Mouse (Mus musculus): ENCODE measurements around the gene Rer1. TPM values are rescaled to one million over a fixed set of nuclear protein-coding genes. Genes with fewer than 3 reads are reported as not detected.

Rer1 gene
- polyA plus RNA-seq, 1 experiment from 2014 or later: 163 TPM

DNA sequence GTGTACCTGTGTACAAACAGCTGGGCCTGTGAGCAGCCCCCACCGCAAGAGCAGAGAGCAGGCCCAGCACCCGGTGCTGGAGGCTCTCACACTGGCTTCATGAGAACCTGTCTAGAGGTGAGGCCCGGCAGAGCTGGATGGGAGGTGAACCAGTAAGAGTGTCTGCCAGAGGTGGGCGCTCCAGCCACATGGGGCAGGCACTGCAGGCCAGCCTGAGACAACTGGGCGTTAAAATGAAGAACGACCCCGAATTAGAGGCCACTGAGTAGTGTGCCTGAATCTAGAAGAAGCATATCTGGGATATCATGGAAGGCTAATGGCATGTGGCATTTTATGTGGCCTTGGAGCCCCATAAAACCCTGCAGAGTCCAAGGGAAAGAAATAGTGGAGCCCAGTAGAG lies 33.9 kb upstream of the Rer1 start:
- H3K27ac ChIP-seq (ENCODE audit: low read depth, low read length): no peak overlapping the region
- no peak for DNase-seq (ENCODE audit: low spot score)
- no peaks in the 10 kb centered on the region for H3K36me3 ChIP-seq (ENCODE audit: control insufficient read depth, insufficient read depth, low read length)
- no peak for ATAC-seq
- H3K4me2 ChIP-seq (ENCODE audit: low read length): no peak overlapping the region
- 81% methylated on average over 7 of the region's 7 CpGs for WGBS
- no peaks in the 10 kb centered on the region for H3K9me3 ChIP-seq (replicated peaks; ENCODE audit: control insufficient read depth, low read length)
- H3K4me1 ChIP-seq (ENCODE audit: control insufficient read depth, insufficient read depth, low read length): peaks cover 11% of the 10 kb centered on the region
- no peak overlapping the region for H3K9ac ChIP-seq (ENCODE audit: low read length)
- no peak overlapping the region for H3K4me3 ChIP-seq (ENCODE audit: low read depth, low read length)
- H3K27me3 ChIP-seq (replicated peaks; ENCODE audit: control insufficient read depth, insufficient read depth, low read length): no peaks in the 10 kb centered on the region

DNA sequence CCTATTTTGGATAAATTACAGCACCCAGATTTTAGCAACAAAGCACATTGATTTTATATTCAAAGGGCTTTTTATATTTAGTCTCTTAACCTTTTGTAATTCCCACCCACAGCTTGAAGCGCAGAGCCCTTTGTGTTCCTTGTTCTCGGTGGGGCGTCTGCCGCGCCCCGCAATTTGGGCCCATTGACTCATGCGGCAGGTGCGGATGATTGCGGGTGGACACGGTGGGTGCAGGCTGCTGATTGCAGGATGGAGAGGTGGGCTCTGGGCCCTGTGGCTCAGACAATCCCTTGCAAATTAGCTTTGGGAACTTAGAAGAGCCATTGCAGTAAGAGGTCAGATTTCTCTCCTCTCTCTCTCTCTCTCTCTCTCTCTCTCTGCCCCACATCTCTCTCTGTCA lies 32.1 kb upstream of the Rer1 start:
- 60% methylated on average over 10 of the region's 10 CpGs for WGBS
- H3K9ac ChIP-seq (ENCODE audit: low read length): no peak overlapping the region
- no peaks in the 10 kb centered on the region for H3K36me3 ChIP-seq (ENCODE audit: control insufficient read depth, insufficient read depth, low read length)
- H3K27ac ChIP-seq (ENCODE audit: low read depth, low read length): 0 out of 2 replicates have a peak overlapping the region, but pooled peaks have one; percentile 6
- H3K4me3 ChIP-seq (ENCODE audit: low read depth, low read length): no peak overlapping the region
- ATAC-seq (no peak), DNase-seq (ENCODE audit: low spot score) (no peak)
- no peak overlapping the region for H3K4me2 ChIP-seq (ENCODE audit: low read length)
- H3K27me3 ChIP-seq (replicated peaks; ENCODE audit: control insufficient read depth, insufficient read depth, low read length): no peaks in the 10 kb centered on the region
- H3K4me1 ChIP-seq (ENCODE audit: control insufficient read depth, insufficient read depth, low read length): peaks cover 11% of the 10 kb centered on the region
- no peaks in the 10 kb centered on the region for H3K9me3 ChIP-seq (replicated peaks; ENCODE audit: control insufficient read depth, low read length)

DNA sequence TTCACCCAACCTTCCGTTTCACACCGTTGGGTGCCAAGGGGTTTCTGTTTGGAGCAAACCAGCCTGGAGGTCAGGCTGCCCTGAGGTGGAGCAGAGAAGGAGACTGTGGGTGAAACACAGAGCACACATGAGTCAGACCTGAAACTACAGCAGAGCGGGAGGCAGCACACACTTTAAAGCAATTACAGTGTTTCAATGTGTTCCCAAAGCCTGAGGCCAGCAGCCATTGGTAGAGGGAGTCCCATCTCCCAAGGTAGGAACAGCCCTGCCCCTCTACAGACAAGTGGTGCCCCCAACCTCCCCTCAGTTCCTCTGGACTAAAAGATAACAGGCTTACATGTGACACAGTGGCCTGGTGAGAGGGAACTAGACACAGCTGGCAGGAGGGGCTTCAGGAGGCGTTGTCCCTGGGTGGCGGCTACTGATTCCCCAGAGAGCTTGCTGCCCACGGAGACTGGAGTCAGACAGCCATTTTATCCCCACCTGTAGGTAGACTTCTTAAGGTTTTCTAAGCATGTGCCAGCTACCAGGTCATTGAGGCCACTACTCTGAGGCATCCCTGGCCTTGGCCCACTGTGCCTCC lies 31.3 kb upstream of the Rer1 start:
- H3K9ac ChIP-seq (ENCODE audit: low read length): no peak overlapping the region
- H3K4me3 ChIP-seq (ENCODE audit: low read depth, low read length): no peak overlapping the region
- H3K4me2 ChIP-seq (ENCODE audit: low read length): no peak overlapping the region
- no peaks in the 10 kb centered on the region for H3K36me3 ChIP-seq (ENCODE audit: control insufficient read depth, insufficient read depth, low read length)
- DNase-seq (ENCODE audit: low spot score) (no peak), ATAC-seq (no peak)
- H3K27me3 ChIP-seq (replicated peaks; ENCODE audit: control insufficient read depth, insufficient read depth, low read length): no peaks in the 10 kb centered on the region
- 79% methylated on average over 6 of the region's 6 CpGs for WGBS
- no peaks in the 10 kb centered on the region for H3K9me3 ChIP-seq (replicated peaks; ENCODE audit: control insufficient read depth, low read length)
- H3K4me1 ChIP-seq (ENCODE audit: control insufficient read depth, insufficient read depth, low read length): peaks cover 5% of the 10 kb centered on the region
- H3K27ac ChIP-seq (ENCODE audit: low read depth, low read length): no peak overlapping the region

DNA sequence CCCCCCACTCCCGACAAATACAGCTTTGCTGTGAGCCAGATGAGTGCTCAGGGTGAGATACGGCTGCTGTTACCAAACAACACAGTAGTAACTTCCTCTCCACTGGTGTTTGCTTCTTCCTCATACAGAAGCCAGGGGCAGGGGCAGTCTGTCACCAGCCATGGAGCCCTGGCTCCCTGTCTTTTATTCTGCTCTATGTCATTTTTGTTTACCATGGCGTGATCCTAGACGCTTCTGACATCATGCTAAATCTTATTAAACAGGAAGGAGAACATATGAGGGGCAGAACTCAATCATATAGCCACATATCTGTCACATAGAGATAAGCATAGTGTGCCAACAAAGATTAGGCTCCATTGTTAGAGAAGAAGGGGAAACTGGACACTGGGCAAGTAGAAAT lies 30.4 kb upstream of the Rer1 start:
- no peaks in the 10 kb centered on the region for H3K36me3 ChIP-seq (ENCODE audit: control insufficient read depth, insufficient read depth, low read length)
- WGBS: 90% methylated on average over 4 of the region's 4 CpGs
- DNase-seq (ENCODE audit: low spot score) (no peak), ATAC-seq (no peak)
- H3K4me3 ChIP-seq (ENCODE audit: low read depth, low read length): no peak overlapping the region
- no peak overlapping the region for H3K4me2 ChIP-seq (ENCODE audit: low read length)
- H3K4me1 ChIP-seq (ENCODE audit: control insufficient read depth, insufficient read depth, low read length): no peaks in the 10 kb centered on the region
- H3K27me3 ChIP-seq (replicated peaks; ENCODE audit: control insufficient read depth, insufficient read depth, low read length): no peaks in the 10 kb centered on the region
- H3K9me3 ChIP-seq (replicated peaks; ENCODE audit: control insufficient read depth, low read length): no peaks in the 10 kb centered on the region
- H3K9ac ChIP-seq (ENCODE audit: low read length): no peak overlapping the region
- no peak overlapping the region for H3K27ac ChIP-seq (ENCODE audit: low read depth, low read length)

DNA sequence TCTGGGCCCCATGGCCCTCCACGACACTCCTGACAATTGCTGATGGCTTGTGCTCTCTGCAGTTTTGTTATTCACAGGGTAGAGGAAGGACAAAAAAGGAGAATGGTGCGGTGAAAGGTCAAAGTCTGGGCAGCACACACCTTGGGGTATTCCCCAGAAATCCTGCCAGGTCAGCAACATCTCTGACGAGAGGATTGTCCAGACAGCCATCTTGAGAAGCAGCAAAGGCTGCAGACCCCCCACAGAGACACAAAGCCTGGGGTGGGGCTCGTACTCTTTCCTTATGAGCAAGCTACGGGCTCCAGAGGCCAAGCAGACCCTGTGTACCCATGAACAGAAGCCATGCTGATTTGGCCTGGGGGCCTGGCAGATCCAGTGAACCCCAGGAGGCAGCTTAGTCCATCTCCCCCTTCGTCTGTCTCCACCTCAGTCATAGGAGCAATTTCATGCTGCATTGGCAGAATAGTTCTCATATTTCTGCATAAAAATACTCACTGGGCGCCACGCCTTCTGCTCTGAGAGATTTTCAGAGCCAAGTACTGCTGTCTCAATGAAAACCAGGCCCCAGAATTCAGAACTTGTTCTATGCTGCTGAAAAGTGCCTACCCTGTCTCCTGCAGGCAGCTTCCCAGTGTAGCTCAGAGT lies 27.7 kb upstream of the Rer1 start:
- Histone ChIP-seq H3K27ac (ENCODE audit: low read depth, low read length) (no peak overlapping the region), H3K27me3 (replicated peaks; ENCODE audit: control insufficient read depth, insufficient read depth, low read length) (no peaks in the 10 kb centered on the region)
- no peak for DNase-seq (ENCODE audit: low spot score)

DNA sequence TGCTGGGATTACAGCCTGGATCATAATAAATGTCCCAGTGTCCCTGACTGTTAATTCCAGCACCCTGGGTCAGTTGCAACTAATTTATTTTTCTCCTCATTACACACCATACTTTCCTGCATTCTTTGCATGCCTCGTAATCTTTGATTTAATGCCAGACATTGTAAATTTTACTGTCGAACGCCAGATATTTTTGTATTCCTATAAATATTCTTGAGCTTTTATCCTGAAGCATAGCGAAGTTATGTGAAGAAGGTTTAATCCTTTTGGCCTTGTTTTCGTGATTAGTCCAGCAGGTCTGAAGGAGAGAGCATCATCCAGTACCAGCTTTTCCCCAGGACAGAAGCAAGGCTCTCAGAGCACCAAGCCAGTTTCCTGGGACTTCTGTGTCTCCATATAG lies 23.3 kb upstream of the Rer1 start:
- Histone ChIP-seq H3K27ac (ENCODE audit: low read depth, low read length) (no peak overlapping the region), H3K9ac (ENCODE audit: low read length) (no peak overlapping the region), H3K36me3 (ENCODE audit: control insufficient read depth, insufficient read depth, low read length) (no peaks in the 10 kb centered on the region), H3K4me1 (ENCODE audit: control insufficient read depth, insufficient read depth, low read length) (no peaks in the 10 kb centered on the region), H3K27me3 (replicated peaks; ENCODE audit: control insufficient read depth, insufficient read depth, low read length) (no peaks in the 10 kb centered on the region), H3K4me2 (ENCODE audit: low read length) (no peak overlapping the region), H3K4me3 (ENCODE audit: low read depth, low read length) (no peak overlapping the region), H3K9me3 (replicated peaks; ENCODE audit: control insufficient read depth, low read length) (no peaks in the 10 kb centered on the region)
- ATAC-seq (no peak), DNase-seq (ENCODE audit: low spot score) (no peak)
- 83% methylated on average over 5 of the region's 5 CpGs for WGBS

More for the DNA sequence above, 27.7 kb upstream of the Rer1 start:
- H3K36me3 ChIP-seq (ENCODE audit: control insufficient read depth, insufficient read depth, low read length): no peaks in the 10 kb centered on the region
- H3K4me1 ChIP-seq (ENCODE audit: control insufficient read depth, insufficient read depth, low read length): no peaks in the 10 kb centered on the region
- H3K4me2 ChIP-seq (ENCODE audit: low read length): no peak overlapping the region
- H3K9ac ChIP-seq (ENCODE audit: low read length): no peak overlapping the region
- no peak overlapping the region for H3K4me3 ChIP-seq (ENCODE audit: low read depth, low read length)
- no peaks in the 10 kb centered on the region for H3K9me3 ChIP-seq (replicated peaks; ENCODE audit: control insufficient read depth, low read length)
- 56% methylated on average over 8 of the region's 8 CpGs for WGBS
- ATAC-seq: no peak

DNA sequence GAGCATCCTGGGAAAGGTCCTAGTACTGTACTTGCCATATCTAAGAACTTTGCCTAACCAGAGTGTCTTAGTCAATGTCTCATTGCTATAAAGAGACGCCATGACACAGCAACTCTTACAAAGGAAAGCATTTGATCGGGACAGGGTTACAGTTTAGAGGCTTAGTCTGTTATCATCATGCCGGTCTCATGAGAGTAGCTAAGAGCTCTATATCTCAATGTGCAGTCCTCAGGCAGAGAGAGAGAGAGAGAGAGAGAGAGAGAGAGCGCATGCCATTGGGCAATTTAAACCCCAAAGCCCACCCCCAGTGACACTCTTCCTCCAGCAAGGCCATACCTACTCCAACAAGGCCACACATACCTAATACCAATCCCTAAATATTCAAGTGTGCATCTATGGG lies 21.7 kb upstream of the Rer1 start:
- WGBS: 95% methylated on average over 4 of the region's 4 CpGs

DNA sequence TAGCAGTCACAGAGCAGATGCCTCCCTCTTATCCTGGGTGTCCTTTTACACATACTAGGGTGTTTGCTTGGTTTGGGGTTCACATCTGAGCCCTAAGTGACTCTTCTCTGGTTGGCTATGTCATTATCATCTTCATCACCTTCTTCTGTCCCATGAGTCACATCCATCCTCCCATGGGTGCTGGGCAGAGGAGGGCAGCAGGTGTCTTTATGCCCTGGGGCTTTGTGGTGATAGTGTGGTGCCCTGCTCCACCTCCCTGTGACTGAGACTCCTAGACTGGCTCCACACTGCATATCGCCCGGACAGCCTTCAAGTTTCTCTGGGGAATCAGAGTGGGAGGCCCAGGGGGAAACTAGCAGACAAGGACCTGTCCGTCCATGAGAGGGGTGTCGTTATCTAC lies 12.4 kb upstream of the Rer1 start:
- Histone ChIP-seq H3K27ac (ENCODE audit: low read depth, low read length) (no peak overlapping the region), H3K4me2 (ENCODE audit: low read length) (no peak overlapping the region), H3K4me1 (ENCODE audit: control insufficient read depth, insufficient read depth, low read length) (no peaks in the 10 kb centered on the region), H3K4me3 (ENCODE audit: low read depth, low read length) (no peak overlapping the region), H3K36me3 (ENCODE audit: control insufficient read depth, insufficient read depth, low read length) (no peaks in the 10 kb centered on the region), H3K9me3 (replicated peaks; ENCODE audit: control insufficient read depth, low read length) (no peaks in the 10 kb centered on the region), H3K27me3 (replicated peaks; ENCODE audit: control insufficient read depth, insufficient read depth, low read length) (no peaks in the 10 kb centered on the region), H3K9ac (ENCODE audit: low read length) (no peak overlapping the region)
- WGBS: 76% methylated on average over 4 of the region's 4 CpGs
- no peak for DNase-seq (ENCODE audit: low spot score)
- no peak for ATAC-seq

More for the DNA sequence above, 21.7 kb upstream of the Rer1 start:
- Histone ChIP-seq H3K4me2 (ENCODE audit: low read length) (no peak overlapping the region), H3K27ac (ENCODE audit: low read depth, low read length) (no peak overlapping the region), H3K9me3 (replicated peaks; ENCODE audit: control insufficient read depth, low read length) (no peaks in the 10 kb centered on the region), H3K27me3 (replicated peaks; ENCODE audit: control insufficient read depth, insufficient read depth, low read length) (no peaks in the 10 kb centered on the region), H3K4me1 (ENCODE audit: control insufficient read depth, insufficient read depth, low read length) (no peaks in the 10 kb centered on the region), H3K36me3 (ENCODE audit: control insufficient read depth, insufficient read depth, low read length) (no peaks in the 10 kb centered on the region), H3K9ac (ENCODE audit: low read length) (no peak overlapping the region), H3K4me3 (ENCODE audit: low read depth, low read length) (no peak overlapping the region)
- DNase-seq (ENCODE audit: low spot score): no peak
- ATAC-seq: no peak

DNA sequence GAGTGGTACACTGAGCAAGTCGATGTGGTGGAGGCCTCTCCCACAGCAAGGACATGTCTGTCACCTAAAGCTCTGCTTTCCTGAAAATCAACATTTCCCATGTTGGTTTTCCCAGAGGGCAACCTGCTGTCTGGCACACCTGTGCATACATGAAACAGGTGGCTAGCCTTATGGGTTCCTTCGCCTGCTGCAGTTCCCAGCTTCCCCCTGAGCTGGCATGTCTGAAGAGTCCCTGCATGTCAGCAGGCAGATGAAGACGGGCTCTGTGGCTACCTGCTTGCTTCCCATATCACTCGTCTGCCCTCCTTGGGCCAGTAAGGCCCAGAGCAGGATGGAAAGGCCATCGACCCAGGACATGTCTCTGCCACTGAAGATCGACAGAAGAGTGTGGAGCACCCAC lies 11.3 kb upstream of the Rer1 start:
- no peak overlapping the region for H3K9ac ChIP-seq (ENCODE audit: low read length)
- no peaks in the 10 kb centered on the region for H3K36me3 ChIP-seq (ENCODE audit: control insufficient read depth, insufficient read depth, low read length)
- no peaks in the 10 kb centered on the region for H3K9me3 ChIP-seq (replicated peaks; ENCODE audit: control insufficient read depth, low read length)
- DNase-seq (ENCODE audit: low spot score): no peak
- H3K4me3 ChIP-seq (ENCODE audit: low read depth, low read length): no peak overlapping the region
- no peaks in the 10 kb centered on the region for H3K4me1 ChIP-seq (ENCODE audit: control insufficient read depth, insufficient read depth, low read length)
- no peak overlapping the region for H3K27ac ChIP-seq (ENCODE audit: low read depth, low read length)
- WGBS: 83% methylated on average over 6 of the region's 6 CpGs
- no peak for ATAC-seq
- H3K4me2 ChIP-seq (ENCODE audit: low read length): no peak overlapping the region
- no peaks in the 10 kb centered on the region for H3K27me3 ChIP-seq (replicated peaks; ENCODE audit: control insufficient read depth, insufficient read depth, low read length)
